Mouse (Mus musculus): ENCODE results near the gene Socs2.

- TF ChIP-seq POLR2A (IDR thresholded peaks at IDR 0.05; ENCODE audit: extremely low read depth, insufficient read depth, low read length) (no peak), CTCF (IDR thresholded peaks at IDR 0.05; ENCODE audit: low read depth, low read length) (no peak)
These were observed 55.6 kb downstream of the Socs2 start for GRCm38 (mm10) chr10:95361260-95361841.
